Mouse (Mus musculus) hindbrain, embryonic 13.5 days (tissue): ENCODE measurements around the gene Arl6. TPM values are rescaled to one million over a fixed set of nuclear protein-coding genes. Genes with fewer than 3 reads are reported as not detected.

Experiments
- polyA plus RNA-seq: library from polyadenylated mRNA; unstranded; fragments of >200 nt; fragmentation: Nextera tagmentation; extraction: Ambion mirVana; gene quantifications from 2 replicates; pipeline ENCODE4 v1.2.1, GENCODE M21; 2015

Arl6 gene
- polyA plus RNA-seq, 1 experiment from 2014 or later = 51.5 TPM

Other genes with a start within 250 kb of the Arl6 start
- 0.10 TPM in 1 of 2 replicates, not detected in the other for gene Gabrr3, start 232.1 kb downstream of the Arl6 start, polyA plus RNA-seq
- gene Riox2, start 167.6 kb downstream of the Arl6 start, polyA plus RNA-seq = 13.3 and 13.7 TPM in 2 replicates
- gene Crybg3, start 38.4 kb downstream of the Arl6 start, polyA plus RNA-seq = 3.0 and 4.1 TPM in 2 replicates